Comparison of ENCODE assay signal across 10 mouse cellular contexts in the genomic region with DNA sequence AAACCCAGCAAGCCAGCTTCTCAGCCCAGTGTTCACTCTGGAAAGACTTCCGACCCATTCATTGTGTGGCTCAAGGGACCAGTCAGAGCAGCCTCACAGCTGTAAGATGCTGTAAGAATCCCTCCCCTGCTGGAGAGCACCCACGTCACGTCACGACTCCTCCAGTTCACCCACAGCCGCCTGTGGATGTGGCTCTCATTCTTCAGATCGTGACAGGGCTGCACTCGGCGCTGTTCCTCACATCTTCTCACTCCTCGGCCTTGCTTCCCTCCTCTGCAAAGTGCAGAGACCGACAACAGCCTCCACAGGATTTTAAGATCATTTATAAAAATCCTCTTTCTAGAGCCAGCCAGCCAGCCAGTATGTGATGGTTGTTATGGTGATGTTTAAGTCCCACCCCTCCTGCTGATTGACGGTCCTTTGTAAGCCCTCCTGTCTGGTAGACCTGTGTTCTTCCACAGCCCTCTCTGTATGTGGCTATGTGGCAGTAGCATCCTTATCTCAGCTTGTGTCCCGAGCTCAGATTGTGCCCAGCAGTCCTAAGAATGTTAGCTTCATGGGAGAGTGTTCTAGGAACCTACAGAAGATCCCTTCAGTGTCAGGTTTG.
A peak's percentile ranks its signal among the peaks of the same experiment; 100 is the strongest.
DNase-seq lines count a peak whose midpoint lies in the region; ATAC-seq and TF ChIP-seq lines count a peak whose summit lies in the region.
"Had no signal": no experiment of that assay in that cellular context is flagged by ENCODE, and none has a peak within 500 bp of the region (broad histone marks: within the 10 kb centered on the region; RNA-seq: fewer than 3 reads in every experiment).

No protein-coding gene starts in this region.

- no peak for TF ChIP-seq CTCF in gastrocnemius, adult 2 months (IDR thresholded peaks at IDR 0.05)

- intact Hi-C loops in gastrocnemius, adult 2 months (cut with DNase I), result no loop called here

- H3K4me2 ChIP-seq in forebrain, embryonic 16.5 days (ENCODE audit: low read length), result peak overlapping the region; percentile 28
- H3K4me2 ChIP-seq in neural tube, embryonic 13.5 days, result no peak overlapping the region
- H3K4me2 ChIP-seq: heart, embryonic 15.5 days had no signal

- peak overlapping the region; percentile 33; the same call in 1 of the 2 replicates for H3K9ac ChIP-seq in forebrain, embryonic 16.5 days (replicated peaks; ENCODE audit: low read depth, low read length)
- 0 out of 2 replicates have a peak overlapping the region, but pooled peaks have one; percentile 12 for H3K9ac ChIP-seq in neural tube, embryonic 13.5 days
- H3K9ac ChIP-seq: heart, embryonic 15.5 days had no signal

- H3K4me1 ChIP-seq in forebrain, embryonic 16.5 days (replicated peaks; ENCODE audit: control insufficient read depth, insufficient read depth, low read length), result peaks cover 8% of the 10 kb centered on the region
- H3K4me1 ChIP-seq in neural tube, embryonic 13.5 days (replicated peaks), result peaks cover 19% of the 10 kb centered on the region

- ATAC-seq in forebrain, embryonic 16.5 days, result peak; percentile 87
- peak; percentile 66; the same call in 1 of the 2 replicates for ATAC-seq in neural tube, embryonic 13.5 days (ENCODE audit: low read depth)

- H3K4me3 ChIP-seq in forebrain, embryonic 16.5 days (replicated peaks; ENCODE audit: low read length), result no peak overlapping the region
- H3K4me3 ChIP-seq in neural tube, embryonic 13.5 days, result no peak overlapping the region
- no peak overlapping the region for H3K4me3 ChIP-seq in gastrocnemius, adult 2 months
- H3K4me3 ChIP-seq: heart, embryonic 15.5 days had no signal

- DNase-seq in brain, adult 2 months (ENCODE audit: low read depth, low spot score), result peak; percentile 86
- DNase-seq in left cerebral cortex, adult 18-20 months (ENCODE audit: low spot score in 2 of 2), result peak; percentile 49 to 71
- no peak for DNase-seq in gastrocnemius, adult 2 months
- no peak for DNase-seq in thymus, postnatal 0 days (ENCODE audit: low spot score)
- no peak for DNase-seq in cerebellum, adult 11-12 months
- DNase-seq: cerebellum, postnatal 14 days; kidney, adult 9 months had no signal

- H3K27me3 ChIP-seq in forebrain, embryonic 16.5 days (replicated peaks; ENCODE audit: control insufficient read depth, insufficient read depth, low read length), result no peaks in the 10 kb centered on the region
- H3K27me3 ChIP-seq in neural tube, embryonic 13.5 days, result no peaks in the 10 kb centered on the region
- H3K27me3 ChIP-seq: heart, embryonic 15.5 days had no signal

- no peaks in the 10 kb centered on the region for H3K9me3 ChIP-seq in forebrain, embryonic 16.5 days (ENCODE audit: control insufficient read depth, low read length)
- no peaks in the 10 kb centered on the region for H3K9me3 ChIP-seq in neural tube, embryonic 13.5 days
- H3K9me3 ChIP-seq: heart, embryonic 15.5 days had no signal

- H3K27ac ChIP-seq in forebrain, embryonic 16.5 days (ENCODE audit: low read length), result peak overlapping the region; percentile 72
- H3K27ac ChIP-seq in neural tube, embryonic 13.5 days (replicated peaks), result peak overlapping the region; percentile 73
- H3K27ac ChIP-seq in gastrocnemius, adult 2 months, result no peak overlapping the region
- H3K27ac ChIP-seq: heart, embryonic 15.5 days had no signal

- 52% methylated on average over 12 of the region's 12 CpGs for WGBS in forebrain, embryonic 16.5 days
- 50% methylated on average over 12 of the region's 12 CpGs for WGBS in neural tube, embryonic 13.5 days

- H3K36me3 ChIP-seq in forebrain, embryonic 16.5 days (ENCODE audit: control insufficient read depth, insufficient read depth), result no peaks in the 10 kb centered on the region
- no peaks in the 10 kb centered on the region for H3K36me3 ChIP-seq in neural tube, embryonic 13.5 days
- H3K36me3 ChIP-seq: heart, embryonic 15.5 days had no signal

Comparison
In these comparisons a context has a peak if more than half of its experiments do, and no peak if none do; other contexts are left out.
1. DNase-seq: peak in brain, adult 2 months (single experiment) and left cerebral cortex, adult 18-20 months (2 of 2); none in gastrocnemius, adult 2 months (single experiment), thymus, postnatal 0 days (single experiment) and cerebellum, adult 11-12 months (single experiment).